Mouse (Mus musculus) heart, embryonic 16.5 days (tissue): ENCODE data around the gene Mau2. TPM values are rescaled to one million over a fixed set of nuclear protein-coding genes. Genes with fewer than 3 reads are reported as not detected.
"Not testable (repeated sequence)": the region's sequence is repeated elsewhere in the genome, so short reads cannot be mapped to it uniquely, and the experiment has no call there.

Experiments
- ATAC-seq: fragments of 200-750 bp; cut with Nextera tagmentation; replicated peaks from 2 replicates; pipeline ENCODE4 v1.8.0; 2017; ENCODE audit warnings: moderate number of reproducible peaks; ENCODE audit not compliant: insufficient read depth, low FRiP score; ENCODE audit errors: extremely low read depth
- H3K27ac ChIP-seq: fragments of 300-500 bp; sonication (generic); 2 replicates; pipeline ENCODE4 v1.5.1; 2014; ENCODE audit warnings: mild to moderate bottlenecking, low read length, control low read depth, moderate library complexity
- H3K27me3 ChIP-seq: fragments of 300-500 bp; sonication (generic); 2 replicates; pipeline ENCODE4 v1.6.1; 2014; ENCODE audit warnings: low read length, mixed read lengths; ENCODE audit not compliant: control insufficient read depth, insufficient read depth
- H3K36me3 ChIP-seq: fragments of 300-500 bp; sonication (generic); 2 replicates; pipeline ENCODE4 v1.6.1; 2014; ENCODE audit not compliant: control insufficient read depth, insufficient read depth
- H3K4me1 ChIP-seq: fragments of 300-500 bp; sonication (generic); 2 replicates; pipeline ENCODE4 v1.6.1; 2014; ENCODE audit warnings: low read length, mixed read lengths; ENCODE audit not compliant: control insufficient read depth, insufficient read depth
- H3K4me2 ChIP-seq: fragments of 300-500 bp; sonication (generic); 2 replicates; pipeline ENCODE4 v1.6.1; 2014; ENCODE audit warnings: low read depth, mild to moderate bottlenecking, control low read depth, low read length
- H3K4me3 ChIP-seq: fragments of 300-500 bp; sonication (generic); 2 replicates; pipeline ENCODE4 v1.5.1; 2014; ENCODE audit warnings: mild to moderate bottlenecking, control low read depth, low read length
- H3K9ac ChIP-seq: fragments of 300-500 bp; sonication (generic); 2 replicates; pipeline ENCODE4 v1.6.1; 2014; ENCODE audit warnings: low read length, control low read depth
- H3K9me3 ChIP-seq: fragments of 300-500 bp; sonication (generic); replicated peaks from 2 replicates; pipeline ENCODE4 v1.6.1; 2016; ENCODE audit warnings: low read length; ENCODE audit not compliant: control insufficient read depth
- WGBS: fragments of 180-500 bp; shearing (Covaris S2); extraction: QIAGEN DNeasy Blood & Tissue Kit; methylation state at CpG from one replicate; pipeline ENCODE4 v1.1.7; 2014; 5-methylcytosine and 5-hydroxymethylcytosine counted together
- polyA plus RNA-seq: library from polyadenylated mRNA; unstranded; fragments of >200 nt; fragmentation: Nextera tagmentation; extraction: Ambion mirVana; gene quantifications from 2 replicates; pipeline ENCODE4 v1.2.1, GENCODE M21; 2015

Mau2 gene
- polyA plus RNA-seq, 1 experiment from 2014 or later: 38.4 TPM

DNA sequence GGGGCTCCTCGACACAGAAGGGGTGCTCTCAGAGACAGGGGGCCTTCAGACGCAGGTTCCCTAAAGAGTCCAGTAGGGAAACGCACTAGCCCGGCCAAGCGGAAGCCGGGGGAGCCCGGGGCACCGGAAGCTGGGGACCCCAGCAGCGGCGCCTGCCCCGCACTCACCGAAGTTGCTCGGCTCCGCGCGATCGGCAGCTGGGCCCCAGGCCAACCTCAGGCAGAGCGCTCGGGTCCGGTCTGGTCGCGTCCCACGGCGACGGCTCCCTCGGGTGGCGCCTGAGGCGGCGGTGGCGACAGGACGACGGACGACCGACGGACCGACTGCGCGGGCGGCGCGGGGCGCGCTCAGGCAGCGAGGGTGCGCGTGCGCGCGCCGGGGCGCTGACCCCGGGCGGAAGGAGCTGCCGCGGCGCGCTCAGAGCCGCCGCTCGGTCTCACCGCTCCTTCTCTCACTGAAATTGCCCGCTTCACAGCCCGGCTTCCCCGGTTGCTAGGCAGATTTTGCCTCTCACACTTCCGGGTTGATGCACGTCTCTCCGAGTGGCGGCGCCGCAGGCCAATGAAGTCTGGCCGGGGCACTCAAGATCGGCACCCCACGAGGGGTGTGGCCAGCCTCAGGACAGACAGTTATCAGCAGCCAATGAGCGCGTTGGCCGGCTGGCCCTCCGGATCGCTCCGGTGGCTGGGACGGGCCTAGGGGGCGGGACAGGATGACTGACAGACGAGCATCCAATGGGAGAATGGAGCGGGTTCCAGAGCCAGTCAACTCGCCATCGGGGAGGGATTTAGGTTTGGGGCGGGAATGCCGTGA is 46.6 kb downstream of the Mau2 start, which contains the start of gene Gatad2a:
TSS of gene Gatad2a (minus strand) at position 609 of the 813 bp plus-strand sequence.
- Histone ChIP-seq H3K27ac (peak within 1 kb of the TSS; percentile 90), H3K27me3 (no peaks in the 10 kb centered on the region), H3K9ac (peak within 1 kb of the TSS; percentile 94), H3K4me2 (peak within 1 kb of the TSS; percentile 88), H3K9me3 (no peaks in the 10 kb centered on the region), H3K4me3 (peak within 1 kb of the TSS; percentile 98), H3K36me3 (0 out of 2 replicates have a peak, but pooled peaks cover 2% of the 10 kb centered on the region), H3K4me1 (peaks cover 20% of the 10 kb centered on the region)
- ATAC-seq: peak; percentile 99
- under 1% methylated on average over 81 of the region's 87 CpGs for WGBS

DNA sequence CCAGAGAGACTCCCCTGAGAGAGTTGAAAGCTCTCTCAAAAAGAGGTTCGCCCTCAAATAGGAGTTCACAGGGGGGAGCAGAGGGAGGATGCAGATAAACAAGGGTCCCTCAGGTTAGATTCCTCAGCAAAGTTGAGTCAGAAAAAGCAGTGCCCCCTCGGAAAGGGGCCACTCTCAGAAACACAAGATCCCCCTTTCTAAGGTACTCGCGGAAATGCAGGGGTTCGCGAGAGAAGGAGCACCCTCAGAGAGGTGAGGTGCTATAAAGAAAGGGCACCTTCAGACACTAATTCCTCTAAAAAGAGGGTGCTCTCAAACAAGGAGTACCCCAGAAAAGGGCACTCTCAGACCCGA is 47.1 kb downstream of the Mau2 start:
- ATAC-seq: no peak
- peak overlapping the region; percentile 84 for H3K4me2 ChIP-seq
- WGBS: 0% methylated on average over 7 of the region's 7 CpGs
- 0 out of 2 replicates have a peak, but pooled peaks cover 2% of the 10 kb centered on the region for H3K36me3 ChIP-seq
- H3K27me3 ChIP-seq: no peaks in the 10 kb centered on the region
- H3K4me3 ChIP-seq: peak overlapping the region; percentile 98
- no peaks in the 10 kb centered on the region for H3K9me3 ChIP-seq
- H3K9ac ChIP-seq: peak overlapping the region; percentile 94
- H3K4me1 ChIP-seq: peaks cover 20% of the 10 kb centered on the region
- H3K27ac ChIP-seq: peak overlapping the region; percentile 90

- H3K4me3 ChIP-seq, H3K36me3 ChIP-seq, H3K4me2 ChIP-seq, H3K27me3 ChIP-seq, H3K9me3 ChIP-seq, H3K9ac ChIP-seq, ATAC-seq, H3K27ac ChIP-seq: not testable (repeated sequence)
- peaks cover 16% of the 10 kb centered on the region for H3K4me1 ChIP-seq
- 97% methylated on average over 6 of the region's 7 CpGs for WGBS
These were observed 53.6 kb downstream of the Mau2 start for GRCm38 (mm10) chr8:69988936-69989335.

GRCm38 (mm10) chr8:69987744-69988143 is 54.8 kb downstream of the Mau2 start:
- H3K9me3 ChIP-seq: no peaks in the 10 kb centered on the region
- no peak for ATAC-seq
- no peak overlapping the region for H3K4me2 ChIP-seq
- H3K27ac ChIP-seq: no peak overlapping the region
- no peak overlapping the region for H3K9ac ChIP-seq
- H3K36me3 ChIP-seq: 0 out of 2 replicates have a peak, but pooled peaks cover 2% of the 10 kb centered on the region
- H3K4me1 ChIP-seq: peaks cover 6% of the 10 kb centered on the region
- H3K4me3 ChIP-seq: no peak overlapping the region
- H3K27me3 ChIP-seq: no peaks in the 10 kb centered on the region

GRCm38 (mm10) chr8:69984876-69985553 is 57.5 kb downstream of the Mau2 start:
- no peak overlapping the region for H3K4me3 ChIP-seq
- H3K9me3 ChIP-seq: no peaks in the 10 kb centered on the region
- peaks cover 5% of the 10 kb centered on the region; the same call in 1 of the 2 replicates for H3K4me1 ChIP-seq
- H3K9ac ChIP-seq: no peak overlapping the region
- no peaks in the 10 kb centered on the region for H3K27me3 ChIP-seq
- H3K27ac ChIP-seq: no peak overlapping the region
- no peaks in the 10 kb centered on the region for H3K36me3 ChIP-seq
- ATAC-seq: no peak
- H3K4me2 ChIP-seq: no peak overlapping the region
- 85% methylated on average over 2 of the region's 2 CpGs for WGBS

DNA sequence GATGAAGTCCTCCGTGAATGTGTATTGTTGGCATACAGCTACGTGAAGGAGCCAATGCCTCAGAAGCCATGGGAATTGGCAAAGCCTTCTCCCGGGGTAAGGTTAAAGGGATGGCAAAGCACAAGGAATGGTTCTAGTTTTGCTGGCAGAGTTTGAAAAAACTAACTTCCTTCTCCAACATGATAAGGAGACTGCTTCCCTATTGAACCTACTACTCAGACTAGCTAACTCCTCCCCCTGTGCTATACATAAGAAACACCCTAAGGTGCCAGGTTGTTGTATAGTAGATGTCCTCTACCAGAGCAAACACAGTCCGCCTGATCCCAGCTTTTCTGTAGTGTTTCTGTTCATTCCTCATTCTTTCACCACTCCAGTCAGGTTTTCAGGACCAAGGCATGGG is 64.1 kb downstream of the Mau2 start:
- no peak overlapping the region for H3K4me2 ChIP-seq
- 95% methylated on average over 4 of the region's 4 CpGs for WGBS
- no peaks in the 10 kb centered on the region for H3K36me3 ChIP-seq
- H3K4me1 ChIP-seq: peaks cover 5% of the 10 kb centered on the region
- H3K9me3 ChIP-seq: no peaks in the 10 kb centered on the region
- ATAC-seq: no peak
- H3K27me3 ChIP-seq: no peaks in the 10 kb centered on the region
- H3K9ac ChIP-seq: no peak overlapping the region
- H3K27ac ChIP-seq: no peak overlapping the region
- no peak overlapping the region for H3K4me3 ChIP-seq

- H3K9me3 ChIP-seq: no peaks in the 10 kb centered on the region
- peak overlapping the region; percentile 88 for H3K4me2 ChIP-seq
- no peaks in the 10 kb centered on the region for H3K36me3 ChIP-seq
- ATAC-seq: no peak
- 43% methylated on average over 5 of the region's 5 CpGs for WGBS
- H3K9ac ChIP-seq: peak overlapping the region; percentile 99
- peaks cover 39% of the 10 kb centered on the region for H3K4me1 ChIP-seq
- peak overlapping the region; percentile 76 for H3K27ac ChIP-seq
- no peaks in the 10 kb centered on the region for H3K27me3 ChIP-seq
- peak overlapping the region; percentile 100 for H3K4me3 ChIP-seq
These were observed 67.7 kb downstream of the Mau2 start for GRCm38 (mm10) chr8:69974806-69975205.

DNA sequence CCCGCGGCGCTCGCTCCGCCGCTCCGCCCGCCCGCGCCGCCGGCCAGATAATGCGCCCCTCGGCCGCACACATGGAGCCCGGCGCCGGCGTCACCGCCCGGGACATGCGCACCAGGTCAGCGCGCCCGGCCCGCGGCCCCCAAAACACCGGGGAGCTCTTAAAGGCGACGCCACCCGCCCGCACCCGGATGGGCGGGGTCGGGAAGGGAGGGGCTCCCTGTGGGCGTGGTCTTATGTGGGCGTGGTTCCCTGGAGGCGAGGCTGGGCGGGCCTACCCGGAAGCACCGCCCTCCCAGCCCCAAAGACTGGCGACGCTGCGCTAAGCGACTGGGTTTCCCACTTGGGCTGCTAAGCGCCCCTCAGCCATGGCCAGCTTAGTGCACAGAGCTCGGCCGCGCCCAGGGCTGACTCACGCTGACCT is 68.3 kb downstream of the Mau2 start:
- ATAC-seq: peak; percentile 96
- WGBS: under 1% methylated on average over 49 of the region's 50 CpGs

More for the DNA sequence above, 68.3 kb downstream of the Mau2 start:
- Histone ChIP-seq H3K9me3 (no peaks in the 10 kb centered on the region), H3K4me3 (peak overlapping the region; percentile 100), H3K36me3 (no peaks in the 10 kb centered on the region), H3K4me1 (peaks cover 45% of the 10 kb centered on the region), H3K9ac (peak overlapping the region; percentile 99), H3K27me3 (no peaks in the 10 kb centered on the region), H3K4me2 (peak overlapping the region; percentile 88), H3K27ac (peak overlapping the region; percentile 92)
